Mouse (Mus musculus) CD4-positive, CD25-positive, alpha-beta regulatory T cell, adult 4 months (primary cell): Measurements from ENCODE around the gene Gucy2d. TPM values are rescaled to one million over a fixed set of nuclear protein-coding genes. Genes with fewer than 3 reads are reported as not detected.
A peak's percentile ranks its signal among the peaks of the same experiment; 100 is the strongest.

ENCODE experiments used
- ATAC-seq: one replicate; pipeline ENCODE4 v1.8.0; 2017
- polyA plus RNA-seq, 2 experiments: library from polyadenylated mRNA; unstranded; fragments of 100-300 nt; shearing (Covaris generic); gene quantifications; one replicate each; pipeline ENCODE4 v1.2.1; 2017

Gucy2d gene
- polyA plus RNA-seq, 2 experiments from 2014 or later: not detected

DNA sequence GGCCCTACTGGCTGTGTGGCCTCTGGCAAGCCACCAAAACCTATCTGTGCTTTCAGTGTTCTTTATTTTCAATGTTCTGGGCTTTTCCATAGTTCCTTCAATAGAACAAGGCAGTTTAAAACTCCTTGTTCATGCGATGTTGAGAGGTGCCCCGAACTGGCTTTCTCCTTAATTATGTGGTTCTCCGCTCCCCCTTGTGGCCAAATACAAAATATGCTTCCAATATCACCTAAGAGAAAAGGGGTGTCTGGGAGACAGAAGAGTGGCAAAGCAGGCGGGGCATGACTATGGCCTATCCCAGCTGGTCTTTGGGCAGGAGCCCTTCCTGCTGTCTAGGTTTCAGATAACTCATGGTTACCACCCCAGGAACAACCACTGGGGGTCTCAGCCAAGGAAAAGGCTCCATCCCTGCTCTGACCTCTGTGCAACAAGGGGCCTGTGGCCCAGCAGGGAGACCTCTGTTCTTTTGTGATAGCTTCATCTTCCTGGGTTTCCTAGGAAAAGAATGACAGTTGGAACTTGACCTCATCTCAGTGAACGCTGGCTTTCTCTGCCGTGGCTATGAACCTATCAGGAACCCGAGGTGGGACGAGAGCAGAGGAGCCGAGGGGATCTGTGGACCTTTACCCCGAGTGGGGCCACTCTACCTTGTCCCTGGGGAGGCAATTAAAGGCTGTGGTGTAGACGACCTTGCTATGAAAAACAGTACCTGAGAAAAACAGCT lies 7.5 kb downstream of the Gucy2d start:
- ATAC-seq: peak; percentile 58

DNA sequence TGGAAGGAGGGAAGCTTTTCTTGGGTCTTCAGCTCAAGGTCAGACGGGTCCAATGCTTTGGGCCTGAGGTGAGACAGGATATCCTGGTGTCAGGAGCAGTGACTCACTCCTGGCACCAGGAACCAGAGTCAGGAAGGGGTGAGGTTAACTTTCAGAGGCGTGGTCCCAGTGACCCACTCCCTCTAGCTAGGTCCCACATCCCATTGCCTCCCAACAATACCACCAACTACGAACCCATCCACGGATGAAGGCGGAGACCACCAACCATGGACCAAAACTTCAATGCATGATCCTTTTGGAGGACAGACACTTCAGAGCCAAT lies 8.1 kb downstream of the Gucy2d start:
- no peak for ATAC-seq

DNA sequence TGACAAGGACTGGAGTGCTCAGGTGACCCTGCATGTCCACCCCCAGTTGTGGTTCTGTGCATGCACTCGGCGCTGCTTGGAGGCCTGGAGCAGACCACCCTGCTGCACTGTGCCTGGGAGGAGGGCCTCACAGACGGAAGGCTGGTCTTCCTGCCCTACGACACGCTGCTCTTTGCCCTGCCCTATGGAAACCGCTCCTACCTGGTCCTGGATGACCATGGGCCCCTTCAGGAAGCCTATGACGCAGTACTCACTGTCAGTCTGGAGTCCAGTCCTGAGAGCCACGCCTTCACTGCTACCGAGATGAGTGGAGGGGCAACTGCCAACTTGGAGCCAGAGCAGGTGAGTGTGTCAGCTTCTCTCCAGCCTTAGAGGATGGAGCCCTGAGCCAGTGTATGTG lies 9.5 kb downstream of the Gucy2d start:
- no peak for ATAC-seq

DNA sequence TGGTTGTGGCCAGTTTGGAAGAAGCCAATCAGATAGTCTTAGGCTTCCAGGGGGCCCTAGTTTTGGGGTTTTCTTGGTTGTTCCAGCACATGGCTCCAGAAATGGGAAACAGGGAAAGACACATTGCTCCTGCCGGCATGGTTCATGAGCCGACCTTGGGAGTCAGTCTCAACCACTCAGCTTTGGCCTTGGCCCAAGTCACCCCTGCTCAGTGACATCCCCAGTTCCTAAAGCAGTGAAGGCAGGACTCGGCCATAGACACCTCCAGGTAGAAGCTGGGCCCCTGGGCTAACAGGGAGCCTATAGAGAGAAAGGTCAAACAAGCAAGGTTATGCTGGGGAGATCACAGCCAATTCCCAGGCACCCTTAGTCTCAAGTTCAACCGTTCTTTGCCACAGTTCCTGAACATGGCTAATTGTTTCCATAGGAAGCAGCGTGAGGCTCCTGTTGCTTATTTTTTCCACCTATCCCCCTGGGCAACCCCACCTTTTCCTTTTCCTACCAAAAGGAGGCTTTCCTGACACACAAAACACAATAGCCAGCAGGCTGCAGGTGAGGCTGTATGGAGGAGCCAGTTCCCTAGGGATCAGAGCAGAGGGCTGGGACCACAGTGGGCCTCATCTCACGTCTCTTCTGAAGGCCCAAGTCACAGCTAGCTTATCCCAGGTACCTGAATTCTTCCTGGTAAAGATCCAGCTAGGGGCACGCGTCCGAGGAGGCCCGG lies 14.3 kb downstream of the Gucy2d start:
- no peak for ATAC-seq

DNA sequence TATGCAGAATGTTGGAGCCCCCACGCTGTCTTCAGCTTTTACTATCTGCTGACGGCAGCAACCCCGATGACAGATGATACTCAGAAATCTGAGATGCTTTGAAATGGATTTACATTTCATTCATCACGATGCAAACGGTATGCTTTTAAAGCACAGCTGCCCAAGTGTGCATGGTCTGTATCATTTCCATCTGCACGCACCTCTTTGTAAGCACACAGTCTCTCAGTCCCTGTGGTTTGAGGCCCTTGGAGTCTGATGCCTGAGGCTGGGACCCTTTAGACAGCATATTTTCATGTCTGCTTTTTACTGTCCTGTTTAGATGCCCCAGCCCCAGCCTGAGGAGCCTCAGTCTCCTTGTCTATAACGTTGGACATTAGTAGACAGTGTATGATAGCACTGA lies 20.1 kb downstream of the Gucy2d start:
- no peak for ATAC-seq

DNA sequence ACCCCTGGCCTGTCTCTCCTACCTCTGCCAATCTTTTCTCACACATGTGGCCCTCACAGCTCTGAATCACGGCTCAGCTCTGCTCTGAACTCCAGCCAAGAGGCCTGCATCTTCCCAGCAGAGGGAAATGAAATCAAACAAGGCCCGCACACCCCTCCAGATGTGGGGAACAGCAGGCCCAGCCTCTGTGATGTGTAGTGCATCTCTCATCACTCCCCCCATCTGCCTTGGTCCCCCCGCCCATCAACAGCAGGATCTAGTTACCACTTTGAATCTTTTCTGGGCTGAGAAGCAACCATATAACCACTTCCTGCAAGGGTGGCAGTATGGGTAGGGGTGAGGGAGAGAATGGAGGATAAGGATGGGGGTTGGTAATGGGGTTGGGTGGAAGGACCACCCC lies 28.9 kb downstream of the Gucy2d start:
- ATAC-seq: peak; percentile 95

DNA sequence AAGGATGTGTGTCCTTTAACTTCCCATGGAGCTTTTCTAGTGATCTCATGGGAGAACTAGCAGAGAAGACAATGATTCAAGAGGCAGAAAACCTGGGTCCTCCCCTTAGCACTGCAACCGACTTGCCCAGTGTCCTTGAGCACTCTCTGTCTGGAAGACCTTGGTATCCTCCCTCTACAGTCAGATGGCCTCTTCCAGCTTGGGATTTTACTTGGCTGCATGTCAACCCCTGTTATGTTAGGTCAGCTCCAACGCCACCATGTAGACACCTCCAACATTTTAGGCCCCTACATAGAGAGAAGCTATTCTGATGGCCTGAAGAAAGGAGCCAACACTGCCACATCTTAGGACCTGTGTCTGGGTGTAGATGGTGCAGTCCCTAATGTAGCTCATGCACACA lies 32.3 kb downstream of the Gucy2d start:
- no peak for ATAC-seq

DNA sequence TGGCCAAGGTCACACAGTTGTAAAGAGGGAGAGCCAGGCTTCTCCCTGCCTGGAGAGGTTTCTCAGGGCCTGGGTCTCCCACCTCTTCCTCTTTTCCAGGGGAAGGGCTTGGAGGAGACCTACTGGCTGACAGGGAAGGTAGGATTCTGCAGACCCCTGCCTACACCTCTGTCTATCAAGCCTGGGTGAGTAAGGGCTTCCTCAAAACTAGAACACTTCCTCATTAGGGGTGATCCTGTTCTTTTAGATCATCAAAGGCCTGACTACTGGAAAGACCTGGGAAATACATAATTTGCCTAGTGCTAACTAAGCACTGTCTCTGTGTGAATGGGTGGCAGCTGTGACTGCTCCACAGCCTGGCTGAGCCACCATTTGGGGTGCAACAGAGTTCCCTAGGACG lies 34.3 kb downstream of the Gucy2d start:
- no peak for ATAC-seq

DNA sequence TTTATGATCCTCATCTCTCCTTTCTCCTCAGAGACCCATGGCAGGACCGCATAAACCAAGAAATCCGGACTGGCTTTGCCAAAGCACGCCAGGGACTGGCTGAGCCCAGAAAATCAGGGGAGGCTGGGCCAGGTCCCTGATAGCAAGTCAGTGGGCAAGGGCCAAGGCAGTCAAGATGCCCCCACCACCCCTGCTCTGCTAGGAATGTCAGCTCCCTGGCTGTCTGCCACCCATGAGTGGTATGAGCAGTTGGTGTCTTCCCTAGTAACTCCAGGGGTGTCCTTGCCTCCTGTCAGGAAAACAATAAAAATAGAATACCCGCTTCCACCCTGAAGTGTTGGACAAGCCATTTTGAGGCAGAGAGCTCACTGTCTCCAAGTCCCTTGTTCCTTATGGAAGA lies 36.9 kb downstream of the Gucy2d start:
- no peak for ATAC-seq

DNA sequence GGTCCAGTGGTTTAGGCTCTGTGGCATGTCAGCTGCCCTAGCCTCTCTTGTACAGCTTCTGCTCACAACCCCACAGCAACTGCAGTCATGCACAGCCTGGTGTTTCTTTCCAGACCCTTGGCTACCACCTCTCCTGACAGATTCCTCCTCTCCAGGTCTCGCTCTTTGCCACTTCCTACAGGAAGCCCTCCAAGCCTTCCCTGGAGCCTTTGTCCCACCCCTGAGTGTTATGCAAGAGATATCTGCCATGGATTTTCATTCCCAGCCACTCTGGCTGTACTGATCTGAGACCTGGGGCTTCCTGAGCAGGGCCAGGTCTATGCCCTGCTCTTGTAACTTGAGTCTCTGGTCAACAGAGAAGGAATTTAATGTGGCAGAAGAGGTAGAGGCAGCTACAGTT lies 40.3 kb downstream of the Gucy2d start:
- no peak for ATAC-seq

DNA sequence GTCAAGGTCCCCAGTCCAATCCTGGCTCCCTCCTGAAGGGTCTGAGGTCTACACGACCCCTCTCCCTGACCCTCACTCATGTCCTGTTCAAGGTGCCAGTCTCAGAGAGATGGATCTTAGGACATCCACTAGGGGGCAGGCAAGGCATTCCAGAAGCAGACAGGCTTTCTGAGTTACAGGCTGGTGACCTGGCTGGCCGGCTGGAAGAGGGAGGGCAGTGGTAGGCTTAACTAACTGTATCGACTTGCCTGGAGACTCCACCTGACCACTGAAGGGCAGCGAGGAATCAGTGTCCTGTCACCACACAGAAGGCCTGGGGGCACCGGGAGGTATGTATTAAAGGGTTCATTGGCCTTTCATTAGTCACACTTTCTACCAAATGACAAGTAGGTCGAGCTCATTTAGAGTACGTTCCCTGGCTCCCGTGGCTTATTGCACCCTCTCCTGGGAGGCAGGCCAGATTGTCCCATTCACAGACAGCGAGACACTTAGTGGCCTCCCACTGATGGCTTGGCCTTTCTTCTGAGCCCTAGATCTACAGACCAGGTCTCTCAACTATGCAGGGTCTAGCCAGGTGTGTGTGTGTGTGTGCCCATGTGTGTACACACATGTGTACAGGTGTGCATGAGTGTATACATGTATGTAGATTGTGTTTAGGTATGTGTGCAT lies 41.0 kb downstream of the Gucy2d start:
- ATAC-seq: peak; percentile 68

DNA sequence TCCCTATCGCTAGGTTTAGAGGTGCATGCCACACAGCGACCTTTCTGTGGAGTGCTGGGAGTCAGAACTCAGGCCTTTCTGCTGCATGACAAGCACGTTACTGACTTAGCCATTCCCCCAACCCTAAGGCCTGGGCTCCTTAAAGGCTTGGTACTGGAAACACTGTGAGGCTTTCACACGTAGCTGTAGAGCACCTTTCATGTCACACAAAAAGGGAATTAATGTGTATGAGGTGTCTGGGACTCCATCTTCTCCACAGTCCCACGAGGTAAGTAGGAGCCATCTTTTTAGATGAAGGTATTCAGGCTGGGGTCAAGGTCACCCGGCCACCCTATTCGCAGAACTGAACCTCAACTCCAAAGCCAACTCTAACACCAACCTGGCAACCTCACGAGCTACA lies 41.6 kb downstream of the Gucy2d start:
- ATAC-seq: no peak

DNA sequence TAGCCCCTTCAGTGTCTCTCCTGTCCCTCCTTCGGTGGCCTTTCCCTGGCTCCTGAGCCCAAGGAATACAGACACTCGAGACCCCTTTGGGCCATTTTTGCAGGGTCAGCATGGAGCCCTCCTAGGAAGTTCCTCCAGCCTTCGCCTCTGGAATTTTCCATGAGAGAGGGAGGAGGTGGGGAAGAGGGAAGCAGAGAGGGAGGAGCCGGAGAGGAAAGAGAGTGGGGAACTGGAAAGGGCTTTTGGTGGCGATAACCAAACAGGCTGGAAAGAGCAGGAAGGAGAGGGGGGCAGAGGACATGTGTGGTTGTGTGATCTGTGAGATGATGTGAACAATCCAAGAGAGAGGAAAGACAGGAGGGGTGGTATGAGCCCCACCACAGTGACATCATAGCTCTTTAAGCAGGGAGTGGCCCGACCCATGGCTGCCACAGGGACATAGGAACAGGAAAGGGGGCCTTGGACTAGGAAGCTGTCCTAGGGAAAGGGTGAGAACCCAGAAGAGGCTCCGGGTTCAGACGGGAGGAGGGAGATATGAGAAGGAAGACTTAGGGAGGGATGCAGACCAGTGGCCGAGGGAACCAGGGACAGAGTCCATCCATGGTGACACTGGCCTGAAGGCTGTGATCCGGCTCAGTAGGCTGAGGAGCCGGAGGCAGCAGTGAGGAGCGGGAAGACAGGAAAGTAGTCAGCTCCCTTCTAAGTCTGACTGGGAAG lies 42.5 kb downstream of the Gucy2d start:
- ATAC-seq: no peak

DNA sequence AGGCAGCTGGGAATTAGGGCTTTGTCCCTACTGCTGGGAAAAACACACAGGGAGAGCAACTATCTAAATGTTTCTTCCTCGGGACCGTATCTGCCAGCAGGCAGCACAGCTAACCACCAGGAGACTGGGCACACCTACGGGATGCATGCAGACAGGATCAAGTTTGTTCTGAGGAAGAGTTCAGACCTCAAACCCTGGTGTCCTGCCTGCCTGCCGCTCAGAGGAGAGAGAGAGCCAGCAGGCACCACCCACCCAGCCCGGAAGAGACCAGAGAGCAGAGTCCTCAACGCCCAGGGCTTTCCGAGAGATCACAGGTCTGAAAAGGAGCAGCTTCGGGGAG lies 43.0 kb downstream of the Gucy2d start:
- no peak for ATAC-seq

DNA sequence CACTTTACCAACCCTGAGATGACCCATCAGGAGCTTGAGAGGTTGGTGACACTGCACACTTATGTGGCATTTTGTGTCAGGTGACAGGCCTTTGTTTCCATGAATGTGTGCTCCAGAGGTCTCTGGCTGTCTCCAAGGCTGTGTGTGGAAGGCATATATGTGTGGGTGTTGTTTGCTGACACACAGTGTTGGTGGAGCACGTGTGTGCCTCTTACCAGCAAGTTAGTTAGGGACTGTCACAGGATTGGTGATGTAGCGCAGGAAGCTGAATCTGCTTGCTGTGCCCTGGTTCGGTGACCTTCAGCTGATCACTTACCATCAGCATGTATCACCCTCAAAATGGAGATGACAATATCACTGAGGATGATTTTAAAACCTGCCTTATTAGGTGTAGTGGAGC lies 44.7 kb downstream of the Gucy2d start:
- peak; percentile 7 for ATAC-seq

DNA sequence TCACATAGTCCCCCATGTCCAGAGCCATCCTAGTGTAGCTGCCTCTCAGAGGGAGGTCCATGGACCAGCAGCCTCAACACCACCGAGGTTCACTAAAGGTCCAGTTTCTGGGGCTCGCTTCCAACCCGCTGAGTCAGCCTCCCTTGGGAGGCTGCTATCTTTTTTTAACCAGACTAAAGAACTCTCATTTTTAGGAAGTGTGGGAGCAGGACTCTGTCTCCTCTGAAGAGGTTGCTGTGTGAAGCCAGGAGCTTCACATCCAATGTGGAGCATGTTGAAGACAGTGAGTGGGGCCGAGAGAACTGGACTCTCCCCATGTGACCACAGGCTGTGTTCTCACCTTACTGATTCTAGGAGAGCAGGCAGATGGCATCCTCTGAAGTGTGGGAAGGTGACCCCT lies 45.3 kb downstream of the Gucy2d start:
- ATAC-seq: no peak

DNA sequence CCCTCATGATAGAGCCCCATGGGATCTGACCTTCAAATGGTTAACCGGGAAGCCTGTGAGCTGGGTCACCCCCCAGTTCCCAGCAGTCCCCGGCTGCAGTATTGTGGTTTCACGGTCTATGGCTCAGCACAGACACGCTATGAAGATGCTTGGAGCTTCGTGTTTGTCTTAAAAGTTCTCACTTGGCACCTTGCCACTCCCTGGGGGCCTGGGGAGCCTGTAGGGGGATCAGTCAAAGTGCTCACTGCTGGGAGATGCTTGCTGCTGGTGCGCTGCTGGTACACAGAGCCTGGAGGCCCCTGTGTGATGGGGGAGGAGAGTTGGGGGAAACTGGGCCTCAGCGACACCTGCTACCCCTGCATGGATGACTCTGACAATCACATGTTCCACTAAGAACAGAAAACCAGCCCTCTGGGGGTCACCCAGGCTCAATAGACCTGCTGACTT lies 46.3 kb downstream of the Gucy2d start:
- ATAC-seq: no peak

DNA sequence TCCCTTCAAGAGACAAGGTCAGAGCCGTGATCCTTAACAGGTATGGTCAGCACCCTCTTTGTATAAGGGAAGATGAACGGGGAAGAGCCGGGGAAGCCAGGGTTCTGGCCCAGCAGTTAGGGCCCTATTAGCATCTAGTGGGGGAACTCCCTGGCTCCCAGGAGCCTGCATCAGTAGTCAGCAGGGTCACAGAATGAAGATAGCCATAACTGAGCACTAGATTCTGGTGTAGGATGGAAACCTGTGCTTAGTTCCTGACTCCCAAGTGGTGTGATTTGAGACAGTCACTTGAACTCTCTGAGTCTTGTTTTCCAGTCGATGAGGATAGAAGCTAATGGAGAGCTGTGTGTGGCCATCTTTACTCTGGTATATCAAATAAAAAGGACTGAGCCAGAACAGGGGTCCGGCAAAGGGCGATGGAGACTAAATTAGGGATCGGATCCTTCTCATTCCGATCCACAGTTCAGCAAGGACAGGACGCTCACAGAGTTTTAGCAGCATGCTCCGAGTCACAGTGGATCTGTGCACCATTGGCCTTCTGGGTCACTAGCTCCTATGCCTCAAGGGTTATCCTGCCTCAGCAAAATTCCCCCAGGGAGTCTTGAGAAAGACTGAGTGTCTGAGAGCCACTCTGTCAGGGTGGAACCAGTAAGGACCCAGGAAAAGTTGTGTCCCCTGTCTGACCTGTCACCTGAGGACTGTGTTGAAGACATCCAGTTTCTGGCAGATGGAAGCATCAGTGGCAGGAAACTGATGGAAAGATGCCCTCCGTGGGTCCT lies 47.2 kb downstream of the Gucy2d start:
- no peak for ATAC-seq

DNA sequence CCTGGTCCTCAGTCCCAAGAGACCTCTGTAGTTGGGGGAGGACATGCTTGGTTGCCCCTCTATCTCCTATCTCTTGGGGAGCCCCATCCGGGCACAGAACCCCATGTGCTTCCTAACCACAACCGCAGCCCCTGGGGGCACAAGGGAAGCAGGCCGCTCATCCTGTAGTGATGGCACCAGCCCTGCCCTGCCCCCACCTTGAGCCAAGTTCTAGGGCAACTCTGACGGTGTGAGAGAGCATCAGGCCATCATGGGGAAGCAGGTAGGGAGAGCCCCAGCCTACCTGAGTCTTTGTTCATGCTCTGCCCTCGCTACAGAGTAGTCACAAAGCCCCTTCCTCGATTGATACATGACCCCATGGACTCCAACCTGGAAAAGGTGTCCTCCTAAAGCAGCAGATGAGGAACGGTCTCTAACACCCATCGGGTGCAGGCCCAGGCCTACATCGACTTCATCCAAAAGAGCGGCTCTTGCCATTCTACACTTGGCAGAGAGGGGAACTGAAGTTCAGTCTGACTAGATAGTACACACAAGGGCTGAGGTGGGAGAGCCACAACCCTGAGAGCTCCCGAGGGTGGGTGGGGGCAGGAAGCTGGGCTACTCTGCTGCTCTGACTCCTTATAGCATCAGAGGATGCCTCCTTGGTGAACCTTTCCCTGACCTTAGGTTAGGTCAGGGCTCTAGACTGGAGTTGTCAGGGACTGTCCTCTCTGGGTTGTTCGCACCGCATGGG lies 48.3 kb downstream of the Gucy2d start:
- ATAC-seq: peak; percentile 39

DNA sequence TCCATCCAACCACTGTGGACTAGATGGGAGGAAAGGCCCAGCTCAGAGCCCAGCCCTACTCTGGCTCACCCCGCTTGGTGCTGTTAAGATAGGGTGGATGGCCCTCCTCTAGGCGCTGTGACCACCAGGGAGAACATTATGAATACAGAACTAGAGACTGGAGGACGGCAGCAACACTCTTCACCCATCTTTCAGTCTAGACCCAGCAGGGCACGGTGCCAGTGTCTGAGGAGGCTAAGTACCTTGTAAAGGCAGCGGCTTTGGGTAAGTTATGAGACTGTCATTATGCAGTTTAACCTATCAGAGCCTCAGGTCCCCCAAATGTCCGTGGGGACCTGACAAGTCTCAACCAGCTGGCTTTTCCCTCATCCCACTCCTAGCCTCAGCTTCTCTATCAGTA lies 48.9 kb downstream of the Gucy2d start, which contains the start of gene Lrrc32:
Gene Lrrc32, plus strand, starts transcription at position 153 of the 400 bp plus-strand sequence.
- ATAC-seq: no peak

DNA sequence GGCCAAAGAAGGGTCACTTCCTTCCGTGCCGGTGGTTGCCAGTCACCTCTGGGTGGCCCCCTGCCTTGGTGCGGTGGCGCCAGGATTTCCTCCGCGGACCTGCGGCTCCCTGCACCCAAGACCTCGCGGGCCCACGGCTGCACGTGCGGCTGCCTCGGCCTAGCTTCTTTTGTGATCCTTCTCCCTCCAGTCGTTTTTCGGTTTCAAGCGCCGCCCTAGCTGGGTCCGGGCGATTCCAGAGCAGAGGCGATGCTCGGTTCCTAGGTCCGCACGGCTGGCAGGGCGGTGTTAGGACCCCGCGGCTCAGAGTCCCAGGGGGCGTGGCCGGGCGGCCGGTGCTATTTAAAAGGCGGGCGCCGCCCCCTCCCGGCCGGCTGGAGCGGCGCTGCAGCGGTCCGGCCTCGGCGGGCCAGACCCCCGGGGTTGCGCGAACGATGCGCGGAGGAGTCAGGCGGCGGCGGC lies 49.4 kb downstream of the Gucy2d start:
- ATAC-seq: peak; percentile 17

DNA sequence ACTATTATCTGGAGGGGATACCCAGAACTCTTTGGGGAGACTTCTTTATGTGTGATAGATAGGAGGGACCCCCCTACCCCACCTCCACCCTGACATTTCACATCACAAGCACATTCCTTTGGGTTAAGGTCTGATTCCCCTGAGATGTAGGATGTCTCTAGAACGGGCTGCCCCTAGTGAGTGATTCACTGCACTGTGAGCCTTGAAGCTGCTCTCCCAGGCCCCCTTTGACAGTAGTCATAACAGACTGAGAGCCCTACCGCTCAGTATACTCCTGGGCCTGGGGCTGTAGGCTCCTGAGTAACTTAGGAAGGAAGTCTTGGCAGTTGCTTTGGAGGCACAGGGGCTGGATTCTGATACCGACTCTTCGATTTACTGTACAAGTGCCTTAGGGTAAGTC lies 50.1 kb downstream of the Gucy2d start:
- ATAC-seq: no peak
